Mouse (Mus musculus): ENCODE results near the gene Srsf1. TPM values are rescaled to one million over a fixed set of nuclear protein-coding genes. Genes with fewer than 3 reads are reported as not detected.

Gene Srsf1
- polyA plus RNA-seq, 1 experiment from 2014 or later = 413 TPM

GRCm38 (mm10) chr11:88067191-88067585, 20.0 kb downstream of the Srsf1 start:
- 3% methylated on average over 8 of the region's 8 CpGs for WGBS
- H3K27me3 ChIP-seq (ENCODE audit: low read depth, poor library complexity, severe bottlenecking) = no peaks in the 10 kb centered on the region
- H3K4me3 ChIP-seq = peak overlapping the region; percentile 76
- no peaks in the 10 kb centered on the region; the same call in 1 of the 2 replicates for H3K36me3 ChIP-seq
- no peak for DNase-seq (ENCODE audit: low spot score)
- no peaks in the 10 kb centered on the region for H3K9me3 ChIP-seq (replicated peaks)
- H3K27ac ChIP-seq (replicated peaks) = peak overlapping the region; percentile 100
- H3K4me1 ChIP-seq = peaks cover 42% of the 10 kb centered on the region

GRCm38 (mm10) chr11:88067586-88068410, 20.6 kb downstream of the Srsf1 start, which contains the start of gene Vezf1:
TSS of gene Vezf1 (plus strand) at chr11:88068279.
- under 1% methylated on average over 75 of the region's 81 CpGs for WGBS
- Histone ChIP-seq H3K27ac (replicated peaks) (peak within 1 kb of the TSS; percentile 100), H3K9me3 (replicated peaks) (no peaks in the 10 kb centered on the region), H3K36me3 (peaks cover 1% of the 10 kb centered on the region), H3K4me1 (peaks cover 48% of the 10 kb centered on the region), H3K4me3 (peak within 1 kb of the TSS; percentile 76), H3K27me3 (ENCODE audit: low read depth, poor library complexity, severe bottlenecking) (no peaks in the 10 kb centered on the region)
- DNase-seq (ENCODE audit: low spot score) = peak; percentile 90

- under 1% methylated on average over 89 of the region's 92 CpGs for WGBS
- peak; percentile 76 for DNase-seq (ENCODE audit: low spot score)
- H3K27me3 ChIP-seq (ENCODE audit: low read depth, poor library complexity, severe bottlenecking) = no peaks in the 10 kb centered on the region
- H3K4me1 ChIP-seq = peaks cover 56% of the 10 kb centered on the region
- H3K4me3 ChIP-seq = peak overlapping the region; percentile 76
- H3K36me3 ChIP-seq = peaks cover 10% of the 10 kb centered on the region
- no peaks in the 10 kb centered on the region for H3K9me3 ChIP-seq (replicated peaks)
- peak overlapping the region; percentile 100 for H3K27ac ChIP-seq (replicated peaks)
Observed at GRCm38 (mm10) chr11:88068411-88069245, 21.5 kb downstream of the Srsf1 start.

GRCm38 (mm10) chr11:88069246-88069570, 22.0 kb downstream of the Srsf1 start:
- no peaks in the 10 kb centered on the region for H3K9me3 ChIP-seq (replicated peaks)
- no peak for DNase-seq (ENCODE audit: low spot score)
- H3K4me3 ChIP-seq = peak overlapping the region; percentile 76
- peak overlapping the region; percentile 100 for H3K27ac ChIP-seq (replicated peaks)
- under 1% methylated on average over 12 of the region's 12 CpGs for WGBS
- H3K36me3 ChIP-seq = peaks cover 16% of the 10 kb centered on the region
- no peaks in the 10 kb centered on the region for H3K27me3 ChIP-seq (ENCODE audit: low read depth, poor library complexity, severe bottlenecking)
- H3K4me1 ChIP-seq = peaks cover 62% of the 10 kb centered on the region

DNA sequence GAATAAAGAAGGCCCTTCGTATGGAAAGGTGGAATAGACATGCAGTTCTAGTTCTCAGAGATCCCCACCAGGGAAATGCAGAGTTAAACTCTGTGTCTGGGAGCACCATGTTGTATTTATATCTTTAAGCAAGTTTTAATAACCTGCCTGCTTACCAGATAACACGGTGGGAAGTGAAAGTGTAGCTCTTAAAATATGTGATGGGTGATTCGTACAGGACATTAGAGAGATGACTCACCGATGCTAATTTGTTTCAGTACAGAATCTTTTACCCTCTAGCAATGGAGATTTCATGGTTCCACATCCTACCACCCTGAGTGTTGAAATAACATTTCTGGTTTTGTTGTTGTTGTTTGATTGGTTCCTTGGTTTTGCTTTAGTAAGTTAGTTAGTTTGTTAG, 23.2 kb downstream of the Srsf1 start:
- H3K9me3 ChIP-seq (replicated peaks) = no peaks in the 10 kb centered on the region
- H3K27ac ChIP-seq (replicated peaks) = peak overlapping the region; percentile 100
- peaks cover 27% of the 10 kb centered on the region for H3K36me3 ChIP-seq
- H3K4me1 ChIP-seq = peaks cover 72% of the 10 kb centered on the region
- no peaks in the 10 kb centered on the region for H3K27me3 ChIP-seq (ENCODE audit: low read depth, poor library complexity, severe bottlenecking)
- peak overlapping the region; percentile 76 for H3K4me3 ChIP-seq
- DNase-seq (ENCODE audit: low spot score) = no peak
- WGBS = 54% methylated on average over 4 of the region's 4 CpGs

DNA sequence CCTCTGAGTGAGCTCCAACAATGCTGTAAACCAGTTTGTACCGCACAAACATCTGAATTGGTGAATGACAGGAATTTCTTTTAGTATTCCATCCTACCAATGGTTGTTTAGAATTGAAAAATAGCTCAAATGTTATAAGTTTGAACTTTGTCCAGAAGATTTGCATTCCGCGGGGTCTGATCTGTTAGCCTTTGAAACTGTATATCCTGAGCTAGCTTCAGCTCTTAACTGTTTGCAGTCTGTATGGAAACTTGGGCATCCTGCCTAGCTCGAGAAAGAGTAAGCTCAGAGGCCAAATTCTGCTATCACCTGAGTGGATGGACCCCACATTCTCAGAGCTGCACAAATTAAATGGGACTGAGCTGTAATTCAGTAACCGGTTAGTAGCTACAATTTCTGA, 23.9 kb downstream of the Srsf1 start:
- Histone ChIP-seq H3K27ac (replicated peaks) (peak overlapping the region; percentile 100), H3K4me1 (peaks cover 80% of the 10 kb centered on the region), H3K4me3 (peak overlapping the region; percentile 76)

GRCm38 (mm10) chr11:88073343-88073875, 26.2 kb downstream of the Srsf1 start:
- no peak for DNase-seq (ENCODE audit: low spot score)
- H3K4me1 ChIP-seq = peaks cover 63% of the 10 kb centered on the region

More for the DNA sequence above, 23.9 kb downstream of the Srsf1 start:
- no peaks in the 10 kb centered on the region for H3K27me3 ChIP-seq (ENCODE audit: low read depth, poor library complexity, severe bottlenecking)
- peaks cover 35% of the 10 kb centered on the region for H3K36me3 ChIP-seq
- 54% methylated on average over 5 of the region's 5 CpGs for WGBS
- H3K9me3 ChIP-seq (replicated peaks) = no peaks in the 10 kb centered on the region
- DNase-seq (ENCODE audit: low spot score) = no peak

GRCm38 (mm10) chr11:88075701-88076100, 28.5 kb downstream of the Srsf1 start:
- no peak for DNase-seq (ENCODE audit: low spot score)
- WGBS = 47% methylated on average over 1 of the region's 1 CpGs
- no peaks in the 10 kb centered on the region for H3K27me3 ChIP-seq (ENCODE audit: low read depth, poor library complexity, severe bottlenecking)
- H3K9me3 ChIP-seq (replicated peaks) = no peaks in the 10 kb centered on the region
- H3K4me3 ChIP-seq = no peak overlapping the region
- peaks cover 81% of the 10 kb centered on the region for H3K36me3 ChIP-seq
- peaks cover 54% of the 10 kb centered on the region for H3K4me1 ChIP-seq
- no peak overlapping the region for H3K27ac ChIP-seq (replicated peaks)

More at GRCm38 (mm10) chr11:88073343-88073875, 26.2 kb downstream of the Srsf1 start:
- Histone ChIP-seq H3K4me3 (no peak overlapping the region), H3K9me3 (replicated peaks) (no peaks in the 10 kb centered on the region), H3K27me3 (ENCODE audit: low read depth, poor library complexity, severe bottlenecking) (no peaks in the 10 kb centered on the region), H3K27ac (replicated peaks) (no peak overlapping the region), H3K36me3 (peaks cover 58% of the 10 kb centered on the region)
- 88% methylated on average over 14 of the region's 14 CpGs for WGBS

- 93% methylated on average over 1 of the region's 1 CpGs for WGBS
- H3K27ac ChIP-seq (replicated peaks) = no peak overlapping the region
- H3K4me3 ChIP-seq = no peak overlapping the region
- H3K27me3 ChIP-seq (ENCODE audit: low read depth, poor library complexity, severe bottlenecking) = no peaks in the 10 kb centered on the region
- DNase-seq (ENCODE audit: low spot score) = no peak
- peaks cover 47% of the 10 kb centered on the region for H3K4me1 ChIP-seq
- H3K36me3 ChIP-seq = peaks cover 87% of the 10 kb centered on the region
- H3K9me3 ChIP-seq (replicated peaks) = no peaks in the 10 kb centered on the region
Observed at GRCm38 (mm10) chr11:88076394-88076793, 29.2 kb downstream of the Srsf1 start.

- WGBS = 78% methylated on average over 6 of the region's 6 CpGs
- Histone ChIP-seq H3K9me3 (replicated peaks) (no peaks in the 10 kb centered on the region; the same call in 1 of the 2 replicates), H3K4me1 (peaks cover 36% of the 10 kb centered on the region), H3K4me3 (no peak overlapping the region), H3K27ac (replicated peaks) (no peak overlapping the region), H3K27me3 (ENCODE audit: low read depth, poor library complexity, severe bottlenecking) (no peaks in the 10 kb centered on the region), H3K36me3 (peaks cover 70% of the 10 kb centered on the region)
- no peak for DNase-seq (ENCODE audit: low spot score)
Observed at GRCm38 (mm10) chr11:88083699-88084098, 36.5 kb downstream of the Srsf1 start.

GRCm38 (mm10) chr11:88086737-88087627, 39.8 kb downstream of the Srsf1 start:
- H3K27me3 ChIP-seq (ENCODE audit: low read depth, poor library complexity, severe bottlenecking) = no peaks in the 10 kb centered on the region
- peak; percentile 97 for DNase-seq (ENCODE audit: low spot score)
- WGBS = 8% methylated on average over 25 of the region's 25 CpGs
- H3K36me3 ChIP-seq = peaks cover 37% of the 10 kb centered on the region
- peaks cover 46% of the 10 kb centered on the region for H3K4me1 ChIP-seq
- H3K4me3 ChIP-seq = peak overlapping the region; percentile 53
- H3K9me3 ChIP-seq (replicated peaks) = no peaks in the 10 kb centered on the region; the same call in 1 of the 2 replicates
- peak overlapping the region; percentile 82 for H3K27ac ChIP-seq (replicated peaks)

DNA sequence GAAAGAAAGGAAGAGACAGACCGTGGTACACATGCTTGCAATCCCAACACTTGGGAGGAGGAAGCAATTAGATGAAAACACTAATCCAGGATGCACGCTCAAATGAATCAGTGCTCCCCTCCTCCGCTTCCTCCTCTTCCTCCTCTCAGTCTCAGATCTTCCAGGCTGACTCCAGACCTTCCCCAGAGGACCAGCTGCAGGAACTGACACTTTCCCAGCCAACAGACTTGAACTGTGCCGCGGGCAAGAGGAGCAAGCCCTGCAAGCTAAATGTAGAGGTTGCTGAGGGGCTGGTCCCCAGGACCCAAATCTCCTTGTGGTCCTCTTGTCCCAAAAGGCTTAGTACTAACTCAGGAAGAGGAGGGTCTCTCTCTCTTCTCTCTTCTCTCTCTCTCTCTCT, 42.0 kb downstream of the Srsf1 start:
- Histone ChIP-seq H3K27me3 (ENCODE audit: low read depth, poor library complexity, severe bottlenecking) (no peaks in the 10 kb centered on the region), H3K27ac (replicated peaks) (peak overlapping the region; percentile 63), H3K4me3 (no peak overlapping the region), H3K4me1 (peaks cover 46% of the 10 kb centered on the region), H3K36me3 (peaks cover 15% of the 10 kb centered on the region), H3K9me3 (replicated peaks) (no peaks in the 10 kb centered on the region; the same call in 1 of the 2 replicates)
- WGBS = 67% methylated on average over 5 of the region's 5 CpGs
- DNase-seq (ENCODE audit: low spot score) = no peak

Measured in midbrain, embryonic 10.5 days (tissue).